Comparison of ENCODE assay signal across 8 mouse cellular contexts in the genomic region with DNA sequence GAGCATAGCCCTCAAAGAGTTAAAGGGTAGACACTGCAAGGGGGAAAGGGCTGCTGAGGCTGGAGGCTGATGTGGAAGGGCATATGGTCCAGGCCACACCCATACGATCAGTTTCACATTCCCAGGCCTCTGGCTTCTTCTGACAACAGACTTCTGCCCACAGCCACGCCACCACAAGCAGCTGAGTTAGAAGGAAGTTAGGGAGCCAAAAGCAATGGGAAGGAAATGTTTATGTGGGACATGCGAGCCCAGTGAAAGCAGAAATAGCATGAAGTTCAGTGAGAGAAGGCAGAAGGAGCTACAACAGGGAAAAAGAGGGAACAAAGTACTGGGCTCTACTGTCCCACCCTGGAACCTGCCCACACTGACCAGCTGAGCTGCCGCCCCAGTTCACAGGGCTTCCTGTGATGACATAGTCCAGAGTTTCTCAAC.
DNase-seq lines count a peak whose midpoint lies in the region; ATAC-seq and TF ChIP-seq lines count a peak whose summit lies in the region.

No protein-coding gene starts in this region.

- peak overlapping the region; percentile 46 for H3K27ac ChIP-seq in embryonic fibroblast, embryonic 13.5 days (ENCODE audit: insufficient read depth, low read length)
- H3K27ac ChIP-seq in limb, embryonic 13.5 days, result peak overlapping the region; percentile 40; the same call in 1 of the 2 replicates
- no peak overlapping the region for H3K27ac ChIP-seq in hindbrain, embryonic 14.5 days

- TF ChIP-seq CTCF in embryonic fibroblast, embryonic 13.5 days (IDR thresholded peaks at IDR 0.05; ENCODE audit: borderline replicate concordance, insufficient read depth, low read length), result no peak

- TF ChIP-seq POLR2A in embryonic fibroblast, embryonic 13.5 days (IDR thresholded peaks at IDR 0.05; ENCODE audit: low read depth, low read length), result no peak

- peaks cover 17% of the 10 kb centered on the region for H3K36me3 ChIP-seq in limb, embryonic 13.5 days
- H3K36me3 ChIP-seq in hindbrain, embryonic 14.5 days (replicated peaks; ENCODE audit: control insufficient read depth, insufficient read depth), result no peaks in the 10 kb centered on the region

- H3K27me3 ChIP-seq in limb, embryonic 13.5 days, result no peaks in the 10 kb centered on the region
- H3K27me3 ChIP-seq in hindbrain, embryonic 14.5 days (ENCODE audit: control insufficient read depth, insufficient read depth, low read length), result no peaks in the 10 kb centered on the region

- ATAC-seq in limb, embryonic 13.5 days (ENCODE audit: low FRiP score, low read depth), result peak; percentile 42; the same call in 1 of the 2 replicates
- peak; percentile 86 for ATAC-seq in monocyte, adult 5-6 weeks (replicated peaks; ENCODE audit: insufficient number of reproducible peaks, low FRiP score, low TSS enrichment, poor library complexity, severe bottlenecking)
- ATAC-seq in hindbrain, embryonic 14.5 days (ENCODE audit: low FRiP score), result no peak

- peaks cover 6% of the 10 kb centered on the region; the same call in 1 of the 2 replicates for H3K4me1 ChIP-seq in embryonic fibroblast, embryonic 13.5 days (ENCODE audit: control insufficient read depth, insufficient read depth, low read length)
- peaks cover 21% of the 10 kb centered on the region for H3K4me1 ChIP-seq in limb, embryonic 13.5 days
- H3K4me1 ChIP-seq in hindbrain, embryonic 14.5 days (replicated peaks; ENCODE audit: control insufficient read depth, insufficient read depth, low read length), result peaks cover 8% of the 10 kb centered on the region

- no peak overlapping the region for H3K4me3 ChIP-seq in embryonic fibroblast, embryonic 13.5 days (ENCODE audit: insufficient read depth, low read length)
- no peak overlapping the region for H3K4me3 ChIP-seq in limb, embryonic 13.5 days
- H3K4me3 ChIP-seq in hindbrain, embryonic 14.5 days (replicated peaks; ENCODE audit: low read length), result no peak overlapping the region

- DNase-seq in layer of hippocampus, adult 11-12 months (ENCODE audit: low spot score), result peak; percentile 40
- no peak for DNase-seq in layer of hippocampus, adult 9-10 months (ENCODE audit: low spot score)
- no peak for DNase-seq in cerebellum, postnatal 10 days
- DNase-seq in hindbrain, embryonic 14.5 days (ENCODE audit: low spot score), result no peak
- no peak for DNase-seq in adipocyte (ENCODE audit: low spot score)

- no peaks in the 10 kb centered on the region for H3K9me3 ChIP-seq in limb, embryonic 13.5 days
- no peaks in the 10 kb centered on the region for H3K9me3 ChIP-seq in hindbrain, embryonic 14.5 days (ENCODE audit: control insufficient read depth, low read length)

- WGBS in limb, embryonic 13.5 days, result 53% methylated on average over 4 of the region's 4 CpGs
- whole genome bisulfite sequencing in hindbrain, embryonic 14.5 days, result 76% methylated on average over 4 of the region's 4 CpGs

- no peak overlapping the region for H3K9ac ChIP-seq in limb, embryonic 13.5 days
- H3K9ac ChIP-seq in hindbrain, embryonic 14.5 days, result no peak overlapping the region

- H3K4me2 ChIP-seq in limb, embryonic 13.5 days (replicated peaks), result no peak overlapping the region
- H3K4me2 ChIP-seq in hindbrain, embryonic 14.5 days (replicated peaks), result no peak overlapping the region
